Mouse (Mus musculus): ENCODE results near the gene Cntnap5c. TPM values are rescaled to one million over a fixed set of nuclear protein-coding genes. Genes with fewer than 3 reads are reported as not detected.

The Cntnap5c gene
- polyA plus RNA-seq (2017; shearing (Covaris generic)) = 0.10 TPM

GRCm38 (mm10) chr17:57768622-57769610 lies at the start of gene Cntnap5c:
Gene Cntnap5c, plus strand, starts transcription at chr17:57769570.

GRCm38 (mm10) chr17:57742119-57742518 lies 27.3 kb upstream of the Cntnap5c start, which contains the start of gene Gm21834:
Gene Gm21834, minus strand, starts transcription at chr17:57742219.

Other genes starting within 250 kb of the Cntnap5c start
- 0.10 TPM for gene Vmn2r120, start 224.1 kb upstream of the Cntnap5c start, polyA plus RNA-seq (2017; shearing (Covaris generic))
- gene Gm21834, start 27.4 kb upstream of the Cntnap5c start, polyA plus RNA-seq (2017; shearing (Covaris generic)) = not detected